Mouse (Mus musculus) myocyte (in vitro differentiated cells): ENCODE measurements around the gene Bhmt.

Source experiments
- CEBPB ChIP-seq: IDR thresholded peaks from 2 replicates; pipeline ENCODE4 v1.6.1; 2011; ENCODE audit warnings: mild to moderate bottlenecking, moderate library complexity; ENCODE audit not compliant: poor library complexity, insufficient read depth, severe bottlenecking
- E2F4 ChIP-seq: IDR thresholded peaks from one replicate; pipeline ENCODE4 v1.6.1; 2011; ENCODE audit warnings: mild to moderate bottlenecking, control low read depth, moderate library complexity; ENCODE audit not compliant: insufficient read depth
- MAX ChIP-seq: IDR thresholded peaks from one replicate; pipeline ENCODE4 v1.6.1; 2011; ENCODE audit warnings: low read depth, mild to moderate bottlenecking, control low read depth
- MYOG ChIP-seq, 3 experiments: IDR thresholded peaks; one replicate each; pipeline ENCODE4 v1.6.1; 2011; ENCODE audit warnings: control low read depth in 2 of 3, low read depth in 2 of 3, mild to moderate bottlenecking in 2 of 3; ENCODE audit not compliant: insufficient read length in 2 of 3, control insufficient read depth in 1 of 3, insufficient read depth in 1 of 3
- POLR2A ChIP-seq: IDR thresholded peaks from one replicate; pipeline ENCODE4 v1.6.1; 2011; ENCODE audit warnings: low read depth, mild to moderate bottlenecking, control low read depth, moderate library complexity; ENCODE audit not compliant: insufficient read length
- SRF ChIP-seq: IDR thresholded peaks from one replicate; pipeline ENCODE4 v1.6.1; 2011; ENCODE audit warnings: low read depth; ENCODE audit not compliant: control insufficient read depth, insufficient read length
- USF1 ChIP-seq: IDR thresholded peaks from one replicate; pipeline ENCODE4 v1.6.1; 2011; ENCODE audit warnings: low read depth, mild to moderate bottlenecking, control low read depth, moderate library complexity

DNA sequence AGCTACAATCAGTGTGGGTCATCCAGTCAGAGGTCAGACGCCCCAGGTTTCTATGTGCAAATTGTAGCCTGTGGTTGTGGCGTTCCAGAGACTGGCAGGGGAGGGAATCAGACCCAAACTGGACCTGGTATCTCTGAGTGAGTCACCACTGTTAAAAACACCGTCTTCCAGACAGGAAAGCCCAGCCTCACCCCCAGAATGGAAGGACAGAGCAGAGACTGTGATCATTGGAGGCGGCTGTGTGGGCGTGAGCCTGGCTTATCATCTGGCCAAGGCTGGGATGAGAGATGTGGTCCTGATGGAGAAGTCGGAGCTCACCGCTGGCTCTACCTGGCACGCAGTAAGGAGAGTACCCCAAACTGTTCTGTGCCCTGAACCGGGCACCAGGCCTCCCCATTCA is 39.1 kb upstream of the Bhmt start:
- TF ChIP-seq POLR2A = no peak
- TF ChIP-seq MYOG (IDR thresholded peaks at IDR 0.05; ENCODE audit: control insufficient read depth in 1 of 3, insufficient read depth in 1 of 3, insufficient read length in 2 of 3, low read depth in 2 of 3) = no peak
- no peak for TF ChIP-seq SRF
- TF ChIP-seq USF1 = no peak
- TF ChIP-seq MAX = no peak
- TF ChIP-seq E2F4 = no peak
- TF ChIP-seq CEBPB = no peak
